Mouse (Mus musculus) cerebellum, adult 9-11 months (tissue): ENCODE measurements at regions not wholly inside any gene's neighbourhood (a gene's known extent, or its start where the extent isn't known, plus 50 kb on each side); places are given as distances from the start of the nearest gene placed in this dataset.

Experiments
- DNase-seq: peaks from one replicate; pipeline ENCODE4 v3.0.0; 2022

DNA sequence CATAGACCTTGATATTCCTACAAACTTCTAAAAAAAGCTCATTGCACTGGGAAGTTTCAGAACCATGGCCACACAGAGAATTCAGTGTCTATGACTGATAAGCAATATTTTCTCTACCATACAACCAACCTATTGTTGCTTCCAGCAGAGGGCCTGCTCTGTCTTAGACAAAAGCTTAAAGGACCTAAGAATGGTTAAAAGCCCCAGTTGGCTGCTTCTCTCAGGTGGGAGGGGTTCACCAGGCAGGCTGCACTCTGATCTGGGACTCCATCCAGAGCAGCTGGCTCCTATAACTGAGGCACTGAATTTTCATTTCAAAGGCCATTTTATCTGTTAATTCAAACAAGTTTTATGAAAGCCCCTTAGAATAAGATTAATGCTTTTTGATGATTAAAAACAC, 82.1 kb upstream of the Impad1 start:
- DNase-seq = no peak

DNA sequence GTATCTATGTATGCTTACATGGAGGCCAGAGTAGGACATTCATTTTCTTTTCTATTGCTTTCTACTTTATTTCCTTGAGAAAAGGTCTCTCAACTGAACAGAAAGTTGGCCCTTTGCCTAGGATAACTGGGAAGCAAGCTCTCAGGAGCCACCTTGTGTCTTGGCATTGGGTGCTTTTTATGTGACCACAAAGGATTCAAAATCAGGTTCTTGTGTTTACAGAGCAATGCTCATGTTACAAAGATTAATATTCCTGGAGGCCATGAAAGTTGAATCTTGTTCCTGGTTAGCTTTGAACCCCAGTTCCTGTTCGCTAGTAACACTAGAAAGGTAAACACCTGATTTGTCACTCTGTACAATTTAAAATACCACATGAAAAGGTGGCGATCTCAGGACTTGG, 65.2 kb upstream of the Impad1 start:
- DNase-seq = no peak
